Mouse (Mus musculus): Measurements from ENCODE around the gene Fgf4.

The Fgf4 gene

GRCm38 (mm10) chr7:144911121-144911520 lies 64.0 kb downstream of the Fgf4 start:
- no peak for DNase-seq (ENCODE audit: low spot score)

- DNase-seq (ENCODE audit: low spot score): no peak
Measured at GRCm38 (mm10) chr7:144912897-144913296, 65.7 kb downstream of the Fgf4 start.

DNA sequence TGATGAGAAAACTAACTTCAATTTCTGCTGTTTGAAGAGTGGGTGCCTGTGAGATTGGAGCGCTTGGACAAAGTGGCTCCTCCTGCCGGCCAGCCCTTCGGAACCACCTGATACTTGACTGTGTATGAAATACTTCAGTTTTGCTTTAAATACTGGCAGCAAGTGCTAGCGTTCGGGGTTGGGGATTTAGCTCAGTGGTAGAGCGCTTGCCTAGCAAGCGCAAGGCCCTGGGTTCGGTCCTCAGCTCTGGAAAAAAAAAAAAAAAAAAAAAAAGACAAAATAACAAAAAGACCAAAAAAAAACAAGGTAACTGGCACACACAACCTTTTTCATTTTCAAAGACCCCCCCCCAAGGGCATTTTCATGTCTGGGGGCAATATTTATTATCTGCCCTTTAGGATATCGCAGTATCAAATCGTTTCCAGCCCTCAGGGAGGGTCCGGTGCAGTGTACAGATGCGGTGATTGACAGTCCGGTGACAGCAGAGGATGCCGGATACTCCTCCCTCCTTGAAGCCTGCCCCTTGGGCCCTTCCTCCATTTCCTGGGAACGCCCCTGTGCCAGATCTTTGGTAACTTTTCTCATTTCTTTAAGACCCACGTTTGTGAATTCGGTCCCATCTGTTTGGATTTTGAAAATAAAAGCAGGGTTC lies 67.3 kb downstream of the Fgf4 start:
- DNase-seq (ENCODE audit: low spot score): no peak

All from ovary, postnatal 36 days (tissue).